ENCODE assay signal across 20 mouse cellular contexts in the genomic region with DNA sequence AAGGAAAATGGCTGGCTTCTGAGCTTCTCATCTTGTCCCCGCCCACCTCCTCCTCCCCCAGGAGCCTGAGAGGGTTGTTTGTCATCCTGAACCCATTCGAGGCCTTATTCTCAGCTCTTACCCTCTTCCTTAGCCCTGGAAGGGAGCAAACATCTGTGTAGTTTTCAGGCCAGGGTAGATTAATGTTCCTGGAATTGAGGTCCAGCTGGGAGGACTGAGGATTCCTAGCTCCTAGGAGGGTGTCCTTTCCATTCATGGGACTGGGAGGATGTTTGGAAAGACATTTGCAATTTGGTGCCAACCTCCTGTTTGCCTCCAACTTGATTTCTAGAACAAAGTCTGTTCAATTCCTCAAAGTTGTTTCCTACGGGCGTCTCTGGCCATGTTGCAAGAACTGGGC. TPM values are rescaled to one million over a fixed set of nuclear protein-coding genes. Genes with fewer than 3 reads are reported as not detected.
DNase-seq lines count a peak whose midpoint lies in the region; ATAC-seq lines count a peak whose summit lies in the region.
"Had no signal": no experiment of that assay in that cellular context is flagged by ENCODE, and none has a peak within 500 bp of the region (broad histone marks: within the 10 kb centered on the region; RNA-seq: fewer than 3 reads in every experiment).

No protein-coding gene starts in this region.

- peaks cover 60% of the 10 kb centered on the region for H3K4me1 ChIP-seq in forebrain, embryonic 10.5 days
- H3K4me1 ChIP-seq in forebrain, embryonic 11.5 days (replicated peaks; ENCODE audit: control insufficient read depth, insufficient read depth, low read length), result peaks cover 26% of the 10 kb centered on the region
- peaks cover 46% of the 10 kb centered on the region for H3K4me1 ChIP-seq in lung, embryonic 15.5 days

- no peaks in the 10 kb centered on the region for H3K27me3 ChIP-seq in forebrain, embryonic 10.5 days (ENCODE audit: poor library complexity, severe bottlenecking)
- no peaks in the 10 kb centered on the region for H3K27me3 ChIP-seq in forebrain, embryonic 11.5 days (ENCODE audit: control insufficient read depth, insufficient read depth, low read length)
- no peaks in the 10 kb centered on the region for H3K27me3 ChIP-seq in lung, embryonic 15.5 days
- H3K27me3 ChIP-seq: midbrain, embryonic 12.5 days had no signal

- H3K27ac ChIP-seq in forebrain, embryonic 10.5 days, result peak overlapping the region; percentile 91
- no peak overlapping the region for H3K27ac ChIP-seq in forebrain, embryonic 11.5 days (ENCODE audit: low read depth, low read length)
- peak overlapping the region; percentile 85 for H3K27ac ChIP-seq in lung, embryonic 15.5 days
- H3K27ac ChIP-seq: heart, adult 2 months had no signal

- WGBS in forebrain, embryonic 10.5 days, result 83% methylated on average over 4 of the region's 4 CpGs
- WGBS in forebrain, embryonic 11.5 days, result 87% methylated on average over 4 of the region's 4 CpGs
- WGBS in lung, embryonic 15.5 days, result 62% methylated on average over 4 of the region's 4 CpGs

- H3K4me2 ChIP-seq in forebrain, embryonic 11.5 days (ENCODE audit: low read depth, low read length, severe bottlenecking), result no peak overlapping the region
- no peak overlapping the region for H3K4me2 ChIP-seq in lung, embryonic 15.5 days
- H3K4me2 ChIP-seq: liver, embryonic 15.5 days; midbrain, embryonic 12.5 days had no signal

- H3K9me3 ChIP-seq in forebrain, embryonic 10.5 days, result no peaks in the 10 kb centered on the region
- H3K9me3 ChIP-seq in forebrain, embryonic 11.5 days (ENCODE audit: control insufficient read depth, low read length), result no peaks in the 10 kb centered on the region
- no peaks in the 10 kb centered on the region for H3K9me3 ChIP-seq in lung, embryonic 15.5 days
- H3K9me3 ChIP-seq: liver, embryonic 15.5 days; midbrain, embryonic 12.5 days had no signal

- intact Hi-C loops in gastrocnemius, postnatal 36 days (cut with DNase I), result no loop called here
- intact Hi-C loops in heart, postnatal 14 days (cut with DNase I), result no loop called here

- H3K4me3 ChIP-seq in forebrain, embryonic 10.5 days, result no peak overlapping the region
- H3K4me3 ChIP-seq in forebrain, embryonic 11.5 days (ENCODE audit: low read depth, low read length), result no peak overlapping the region
- H3K4me3 ChIP-seq in lung, embryonic 15.5 days, result no peak overlapping the region
- H3K4me3 ChIP-seq: heart, adult 2 months; liver, embryonic 15.5 days; midbrain, embryonic 12.5 days had no signal

- no peak for ATAC-seq in forebrain, embryonic 11.5 days (replicated peaks; ENCODE audit: low FRiP score)
- no peak for ATAC-seq in lung, embryonic 15.5 days (ENCODE audit: borderline replicate concordance, extremely low read depth, low FRiP score, low TSS enrichment)
- ATAC-seq: forebrain, embryonic 16.5 days; Patski had no signal

- H3K36me3 ChIP-seq in forebrain, embryonic 10.5 days (replicated peaks), result no peaks in the 10 kb centered on the region
- no peaks in the 10 kb centered on the region for H3K36me3 ChIP-seq in forebrain, embryonic 11.5 days (ENCODE audit: control insufficient read depth, insufficient read depth, low read length)
- H3K36me3 ChIP-seq in lung, embryonic 15.5 days, result no peaks in the 10 kb centered on the region
- H3K36me3 ChIP-seq: liver, embryonic 15.5 days; midbrain, embryonic 12.5 days had no signal

- no peak for DNase-seq in forebrain, embryonic 10.5 days (ENCODE audit: extremely low spot score, low spot score)
- no peak for DNase-seq in forebrain, embryonic 11.5 days (ENCODE audit: low spot score)
- DNase-seq in lung, postnatal 14 days, result no peak
- peak; percentile 14 to 25 for DNase-seq in gastrocnemius, postnatal 36 days
- DNase-seq in heart, postnatal 14 days, result peak; percentile 25 to 45
- DNase-seq in ovary, postnatal 36 days (ENCODE audit: low spot score), result no peak
- no peak for DNase-seq in layer of hippocampus, adult 18-20 months (ENCODE audit: low spot score in 2 of 2)
- DNase-seq: cerebellum, adult 9-11 months; retina, postnatal 1 day; thymus, adult 18-20 months had no signal

- no peak overlapping the region for H3K9ac ChIP-seq in forebrain, embryonic 11.5 days (ENCODE audit: low read length)
- no peak overlapping the region for H3K9ac ChIP-seq in lung, embryonic 15.5 days
- H3K9ac ChIP-seq: liver, embryonic 15.5 days; midbrain, embryonic 12.5 days had no signal

RNA-seq across cellular contexts. Expression of a gene that starts 9.8 kb away (rescaled TPM):
- polyA plus RNA-seq in forebrain, embryonic 10.5 days (2016; fragmentation: Nextera tagmentation; extraction: Ambion mirVana), result 0.51 and 0.84 TPM in 2 replicates
- 0.15 and 0.72 TPM in 2 replicates for polyA plus RNA-seq in forebrain, embryonic 11.5 days (2014; fragmentation: Nextera tagmentation; extraction: Ambion mirVana)
- polyA plus RNA-seq in lung, embryonic 15.5 days (2015; fragmentation: Nextera tagmentation; extraction: Ambion mirVana), result 0.18 TPM in 1 of 2 replicates, not detected in the other
- not detected for total RNA-seq in gastrocnemius, postnatal 36 days (2021)
- total RNA-seq in heart, postnatal 14 days (2021), result not detected
- total RNA-seq in layer of hippocampus, adult 18-20 months (2021), result not detected
- total RNA-seq: adrenal gland, adult 18-20 months; heart, adult 2 months; left cerebral cortex, postnatal 25 days had no signal
- polyA plus RNA-seq: forebrain, embryonic 16.5 days; heart, adult 2 months; large intestine, adult 2 months; spleen, adult 2 months had no signal

RNA-seq across cellular contexts. Expression of a gene that starts 18.4 kb away (rescaled TPM):
- polyA plus RNA-seq in forebrain, embryonic 10.5 days (2016; fragmentation: Nextera tagmentation; extraction: Ambion mirVana), result 0.21 TPM in 1 of 2 replicates, not detected in the other
- 0.16 TPM in 1 of 2 replicates, not detected in the other for polyA plus RNA-seq in forebrain, embryonic 11.5 days (2014; fragmentation: Nextera tagmentation; extraction: Ambion mirVana)
- polyA plus RNA-seq in lung, embryonic 15.5 days (2015; fragmentation: Nextera tagmentation; extraction: Ambion mirVana), result 3.5 and 6.5 TPM in 2 replicates
- total RNA-seq in gastrocnemius, postnatal 36 days (2021), result not detected
- total RNA-seq in heart, postnatal 14 days (2021), result 1 to 10 TPM; 1.0 to 2.4 TPM
- not detected for total RNA-seq in layer of hippocampus, adult 18-20 months (2021)
- total RNA-seq: adrenal gland, adult 18-20 months; left cerebral cortex, postnatal 25 days had no signal
- polyA plus RNA-seq: Patski had no signal

RNA-seq across cellular contexts. Expression of a gene that starts 52.4 kb away (rescaled TPM):
- polyA plus RNA-seq in forebrain, embryonic 10.5 days (2016; fragmentation: Nextera tagmentation; extraction: Ambion mirVana), result 2.9 and 3.4 TPM in 2 replicates
- 5.4 and 5.6 TPM in 2 replicates for polyA plus RNA-seq in forebrain, embryonic 11.5 days (2014; fragmentation: Nextera tagmentation; extraction: Ambion mirVana)
- 0.13 and 0.15 TPM in 2 replicates for polyA plus RNA-seq in lung, embryonic 15.5 days (2015; fragmentation: Nextera tagmentation; extraction: Ambion mirVana)
- total RNA-seq in gastrocnemius, postnatal 36 days (2021), result not detected
- not detected for total RNA-seq in heart, postnatal 14 days (2021)
- not detected for total RNA-seq in layer of hippocampus, adult 18-20 months (2021)
- total RNA-seq: heart, adult 2 months had no signal
- polyA plus RNA-seq: heart, adult 2 months; large intestine, adult 2 months; Patski; spleen, adult 2 months had no signal

Comparison
In these comparisons a context has a peak if more than half of its experiments do, and no peak if none do; other contexts are left out.
1. DNase-seq: peak in gastrocnemius, postnatal 36 days (2 of 2) and heart, postnatal 14 days (2 of 2); none in forebrain, embryonic 10.5 days (single experiment), forebrain, embryonic 11.5 days (single experiment), lung, postnatal 14 days (single experiment), ovary, postnatal 36 days (single experiment) and layer of hippocampus, adult 18-20 months (0 of 2).